Mouse (Mus musculus) embryo, embryonic 9.5 days (tissue): ENCODE data around the gene Copz1.
"Not testable (repeated sequence)": the region's sequence is repeated elsewhere in the genome, so short reads cannot be mapped to it uniquely, and the experiment has no call there.

Source experiments
- DNase-seq: peaks from one replicate; pipeline ENCODE4 v3.0.0-alpha.2; 2017; ENCODE audit errors: extremely low spot score

Copz1 gene

DNA sequence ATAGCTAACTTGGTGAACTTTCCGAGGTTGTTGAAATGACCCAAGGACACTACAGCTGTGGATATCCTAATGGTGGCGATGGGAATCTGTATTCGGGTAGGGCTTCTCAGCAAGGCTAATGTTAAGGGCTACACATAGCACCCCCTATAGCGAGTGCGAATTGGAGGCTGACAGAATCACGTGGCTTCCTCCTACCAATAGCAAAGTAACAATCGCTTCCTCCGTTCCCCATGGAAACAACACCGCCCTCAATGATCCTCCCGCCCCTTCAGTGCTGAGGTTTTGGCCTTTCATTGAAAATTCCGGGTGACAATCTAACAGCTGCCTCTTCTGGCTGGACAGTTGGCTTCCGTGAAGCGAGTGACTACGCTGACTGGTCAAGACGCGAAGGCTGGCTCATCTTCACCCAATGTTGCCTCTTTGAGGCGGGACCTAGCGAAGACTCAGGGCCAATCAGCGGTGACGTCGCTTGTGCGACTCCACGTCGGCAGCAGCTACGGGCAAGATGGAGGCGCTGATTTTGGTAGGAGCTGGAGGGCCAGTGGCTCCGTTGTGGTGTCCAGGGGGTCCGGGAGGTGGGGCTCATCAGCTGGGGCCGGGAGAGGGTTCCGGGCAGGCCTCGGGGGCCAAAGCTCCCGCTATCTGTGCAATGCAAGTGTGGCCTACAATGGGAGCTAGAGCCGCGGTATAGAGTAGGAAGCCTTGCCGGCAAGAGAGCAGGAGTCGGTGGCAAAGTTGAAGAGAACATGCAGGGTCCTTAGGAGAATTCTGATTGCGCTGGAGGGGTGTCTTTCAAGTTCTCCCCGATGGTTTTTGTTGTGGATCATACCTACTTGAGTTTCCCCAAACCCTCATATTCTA, at the start of gene Copz1:
Gene Copz1, plus strand, starts transcription at position 296 of the 861 bp plus-strand sequence.
- DNase-seq = peak; percentile 93

GRCm38 (mm10) chr15:103224161-103224560, 48.4 kb upstream of the Copz1 start:
- DNase-seq = no peak

DNA sequence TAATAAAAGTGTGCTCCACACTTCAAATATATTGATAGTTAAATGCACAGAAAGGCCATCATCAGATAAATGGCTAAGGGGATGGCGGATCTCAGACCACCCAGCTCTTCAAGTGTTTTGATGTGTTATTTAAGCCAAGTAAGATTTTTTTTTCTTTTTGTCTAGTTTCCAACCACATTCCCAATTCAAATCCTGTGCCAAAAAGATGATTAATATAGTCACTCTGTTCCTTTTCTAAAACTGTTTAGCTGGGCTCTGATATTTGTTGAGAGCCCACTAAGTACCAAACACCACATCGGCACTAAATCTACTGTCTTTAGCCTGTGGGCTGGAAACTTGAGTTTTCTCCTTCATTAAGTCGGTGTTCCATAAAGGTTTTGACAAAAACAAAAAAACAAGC, 45.5 kb upstream of the Copz1 start:
- no peak for DNase-seq

- DNase-seq = no peak
Measured at GRCm38 (mm10) chr15:103227572-103227971, 44.9 kb upstream of the Copz1 start.

GRCm38 (mm10) chr15:103228904-103229303, 43.6 kb upstream of the Copz1 start:
- no peak for DNase-seq

DNA sequence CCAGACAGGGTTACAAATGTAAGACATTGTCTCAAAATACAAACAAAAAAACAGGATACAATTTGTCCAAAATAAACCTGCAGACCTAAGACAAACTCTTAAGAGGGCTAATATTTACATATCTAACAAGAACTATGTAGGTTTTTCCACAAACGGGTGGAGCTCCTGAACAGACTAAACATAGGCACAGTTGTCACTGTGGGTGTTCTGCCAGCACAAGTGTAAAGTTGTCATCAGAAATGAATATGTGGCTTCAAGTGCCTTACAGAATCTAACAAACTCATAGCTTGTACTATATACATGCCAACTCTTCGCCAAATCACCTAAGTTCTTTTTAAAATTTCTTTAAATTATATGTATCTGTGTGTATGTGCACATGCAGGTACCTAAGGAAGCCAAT, 39.4 kb upstream of the Copz1 start:
- DNase-seq = no peak

DNA sequence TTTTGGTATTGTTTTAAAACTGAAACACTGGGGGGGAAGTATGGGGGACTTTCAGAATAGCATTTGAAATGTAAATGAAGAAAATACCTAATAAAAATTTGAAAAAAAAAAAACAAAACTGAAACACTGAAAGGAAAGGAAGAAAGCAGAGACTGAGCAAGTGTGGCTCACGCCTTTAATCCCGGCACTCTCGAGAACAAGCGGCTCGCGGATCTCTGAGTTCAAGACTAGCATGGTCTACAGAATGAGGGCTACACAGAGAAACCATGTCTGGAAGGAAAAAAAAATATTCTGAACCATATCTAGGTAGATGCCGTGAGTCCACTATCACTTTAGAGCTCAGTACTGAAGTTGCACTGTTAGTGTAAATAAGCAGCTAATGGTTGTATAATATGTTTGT, 35.2 kb upstream of the Copz1 start:
- DNase-seq = no peak

DNA sequence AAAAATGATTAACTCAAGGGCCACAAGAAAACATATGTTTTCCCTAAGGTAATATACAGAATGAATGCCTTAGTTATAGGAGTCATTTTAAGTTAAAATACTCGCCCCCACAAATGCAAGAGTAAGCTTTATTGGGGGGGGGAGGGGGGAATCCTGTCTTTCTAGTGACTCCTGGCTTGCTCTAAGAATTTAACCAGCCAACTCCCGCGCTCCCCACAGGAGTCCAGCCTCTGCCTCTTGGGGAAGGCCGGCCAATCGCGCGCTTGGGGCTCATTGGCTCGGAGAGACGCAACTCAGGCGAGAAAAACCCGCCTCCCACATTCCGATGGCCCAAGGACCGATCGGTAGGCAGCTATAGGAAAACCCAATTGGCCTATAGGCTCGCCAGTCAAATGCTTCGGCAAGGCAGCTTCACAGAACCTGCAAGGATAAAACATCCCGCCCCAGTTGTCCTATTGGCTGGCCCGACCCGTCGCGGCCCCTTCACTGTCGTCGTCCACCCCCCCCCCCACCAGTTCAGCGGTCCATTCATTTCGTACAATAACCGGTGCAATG, 33.3 kb upstream of the Copz1 start:
- peak; percentile 94 for DNase-seq

DNA sequence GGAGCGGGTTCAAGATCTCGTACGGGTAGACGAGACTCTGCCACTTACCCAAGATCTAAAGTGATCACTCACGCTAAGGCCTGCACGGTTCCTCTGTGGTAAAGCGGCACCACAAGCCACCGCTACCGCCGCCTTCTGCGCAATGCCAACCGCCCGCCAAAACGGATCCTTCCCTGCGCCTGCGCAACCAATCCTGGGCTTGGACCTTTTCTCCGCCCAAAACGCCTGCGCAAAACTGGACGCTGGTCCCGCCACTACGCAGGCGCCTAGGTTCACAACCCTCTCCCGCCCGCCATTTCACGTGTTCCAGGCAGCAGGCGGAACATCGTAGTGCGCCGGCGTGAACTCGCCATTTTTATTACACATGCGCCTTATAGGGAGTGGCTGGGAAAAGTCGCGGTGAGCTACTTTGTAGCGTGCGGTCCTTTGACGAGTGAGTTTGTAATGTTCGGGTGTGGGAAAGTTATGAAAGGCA, 32.8 kb upstream of the Copz1 start, which contains the start of gene Cbx5:
Gene Cbx5, minus strand, starts transcription at position 132 of the 475 bp plus-strand sequence.
- DNase-seq = peak; percentile 94

- DNase-seq = peak; percentile 94
Measured at GRCm38 (mm10) chr15:103240160-103241028, 32.1 kb upstream of the Copz1 start, which contains the start of gene Hnrnpa1. Hnrnpa1 (plus strand) TSS chr15:103240432.

DNA sequence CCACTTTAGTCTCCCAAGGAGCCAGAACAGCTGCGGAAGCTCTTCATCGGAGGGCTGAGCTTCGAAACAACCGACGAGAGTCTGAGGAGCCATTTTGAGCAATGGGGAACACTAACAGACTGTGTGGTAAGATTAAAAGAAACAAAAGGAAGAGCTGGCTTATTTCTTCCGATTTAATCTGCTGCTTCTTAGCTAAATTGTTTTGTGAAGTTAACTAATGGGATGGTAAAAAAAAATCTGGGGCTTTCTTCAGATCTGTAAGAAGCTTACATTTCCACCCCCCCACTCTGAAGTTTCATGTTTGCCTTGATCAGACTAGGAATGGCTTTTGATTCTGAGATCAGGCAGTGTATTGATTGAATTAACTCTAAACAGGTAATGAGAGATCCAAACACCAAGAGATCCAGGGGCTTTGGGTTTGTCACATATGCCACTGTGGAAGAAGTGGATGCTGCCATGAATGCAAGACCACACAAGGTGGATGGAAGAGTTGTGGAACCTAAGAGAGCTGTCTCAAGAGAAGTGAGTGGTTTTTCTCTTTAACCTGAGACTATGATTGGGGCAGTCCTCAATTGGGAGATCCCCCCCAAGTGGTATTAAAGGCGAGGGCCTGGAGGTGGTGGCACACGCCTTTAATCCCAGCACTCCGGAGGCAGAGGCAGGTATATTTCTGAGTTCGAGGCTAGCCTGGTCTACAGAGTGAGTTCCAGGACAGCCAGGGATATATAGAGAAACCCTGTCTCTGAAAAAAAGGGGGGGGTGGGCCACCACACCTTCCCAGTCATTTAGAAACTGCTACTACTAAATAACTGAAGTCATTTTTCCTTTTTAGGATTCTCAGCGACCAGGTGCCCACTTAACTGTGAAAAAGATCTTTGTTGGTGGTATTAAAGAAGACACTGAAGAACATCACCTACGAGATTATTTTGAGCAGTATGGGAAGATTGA, 31.2 kb upstream of the Copz1 start:
- DNase-seq = not testable (repeated sequence)

DNA sequence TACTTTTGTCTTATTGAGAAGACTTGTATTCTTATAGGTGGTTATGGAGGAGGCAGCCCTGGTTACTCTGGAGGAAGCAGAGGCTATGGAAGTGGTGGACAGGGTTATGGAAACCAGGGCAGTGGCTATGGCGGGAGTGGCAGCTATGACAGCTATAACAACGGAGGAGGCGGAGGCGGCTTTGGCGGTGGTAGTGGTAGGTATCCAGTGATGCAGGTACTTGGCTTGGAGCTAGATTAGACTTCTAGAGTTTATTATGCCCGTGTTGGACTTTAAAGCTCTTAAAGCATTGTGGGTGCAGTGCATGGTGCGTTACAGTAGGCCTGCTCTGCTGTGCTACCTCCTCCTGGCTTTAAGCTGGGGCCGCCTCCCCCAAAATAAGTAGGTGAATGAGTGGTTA, 29.6 kb upstream of the Copz1 start:
- no peak for DNase-seq

DNA sequence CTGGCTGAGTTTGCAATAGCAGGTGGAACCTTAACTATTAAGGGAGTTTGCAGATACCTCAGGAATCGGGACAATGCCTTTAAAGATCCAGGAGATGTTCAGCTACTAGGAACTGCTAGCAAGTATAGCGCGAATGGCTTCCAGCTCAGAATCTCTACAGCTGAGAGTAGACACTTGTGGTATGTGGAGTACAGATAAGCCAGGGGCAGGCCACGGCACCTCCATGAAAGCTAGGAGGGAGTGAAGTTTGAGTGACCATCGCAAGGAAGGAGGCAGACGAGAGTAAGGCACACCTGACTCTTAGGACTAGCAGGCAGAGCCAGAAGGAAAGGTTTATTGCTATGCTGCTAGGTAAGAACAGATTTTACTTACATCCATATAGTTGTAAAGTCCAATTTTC, 26.9 kb upstream of the Copz1 start:
- no peak for DNase-seq

DNA sequence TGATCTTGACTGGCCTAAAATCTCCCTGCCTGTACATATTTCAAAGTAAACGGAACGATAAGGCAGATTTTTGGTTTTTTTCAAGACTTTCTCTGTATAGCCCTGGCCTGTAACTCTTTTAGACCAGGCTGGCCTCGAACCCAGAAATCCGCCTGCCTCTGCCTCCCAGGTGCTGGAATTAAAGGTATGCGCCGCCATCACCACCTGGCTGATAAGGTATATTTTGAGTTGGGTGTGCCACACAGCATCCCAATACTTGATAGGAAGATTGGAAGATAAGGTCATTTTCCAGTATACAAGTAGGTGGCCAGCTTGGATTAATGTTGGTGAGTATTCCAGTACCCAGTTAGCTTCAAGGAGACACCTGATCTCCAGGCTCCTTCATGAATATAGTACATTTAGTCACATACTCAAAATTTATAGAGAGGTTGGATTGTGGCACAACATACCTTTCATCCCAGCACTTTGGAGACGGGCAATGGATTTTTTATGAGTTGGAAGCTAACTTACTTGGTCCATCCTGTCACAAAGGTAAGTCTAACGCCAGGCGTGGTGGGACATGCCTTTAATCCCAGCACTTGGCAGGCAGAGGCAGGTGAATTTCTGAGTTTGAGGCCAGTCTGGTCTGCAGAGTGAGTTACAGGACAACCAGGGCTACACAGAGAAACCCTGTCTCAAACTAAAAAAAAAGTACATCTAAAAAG, 25.3 kb upstream of the Copz1 start:
- DNase-seq = no peak

DNA sequence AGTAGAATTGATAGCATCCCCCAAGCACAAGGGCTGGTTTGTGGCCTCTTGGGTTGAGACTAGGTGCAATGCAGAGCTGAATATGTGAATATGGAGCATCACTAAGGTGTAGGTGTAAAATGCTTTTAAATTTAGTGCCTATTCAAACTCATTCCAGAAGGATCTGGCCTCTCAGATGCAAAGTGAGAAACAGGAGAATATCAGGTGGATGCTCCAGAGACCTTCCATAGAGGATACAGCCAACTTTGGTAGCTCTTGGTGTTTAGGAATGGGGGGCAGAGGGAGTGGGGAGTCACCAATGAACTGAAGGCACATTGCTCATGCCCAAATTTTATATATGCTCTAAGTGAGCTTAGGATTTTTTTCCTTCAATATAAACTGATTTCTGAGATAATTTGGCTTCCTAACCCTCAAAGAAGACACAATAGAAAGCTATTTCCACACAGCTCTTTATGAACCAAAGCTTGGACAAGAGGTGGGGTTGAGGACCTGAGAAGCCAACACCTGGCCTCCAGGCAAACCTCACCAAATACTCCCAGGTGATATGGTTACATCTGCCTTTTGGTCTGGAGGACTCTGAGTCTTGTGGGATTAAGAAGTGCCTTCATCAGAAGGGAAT, 24.6 kb upstream of the Copz1 start:
- DNase-seq = no peak

DNA sequence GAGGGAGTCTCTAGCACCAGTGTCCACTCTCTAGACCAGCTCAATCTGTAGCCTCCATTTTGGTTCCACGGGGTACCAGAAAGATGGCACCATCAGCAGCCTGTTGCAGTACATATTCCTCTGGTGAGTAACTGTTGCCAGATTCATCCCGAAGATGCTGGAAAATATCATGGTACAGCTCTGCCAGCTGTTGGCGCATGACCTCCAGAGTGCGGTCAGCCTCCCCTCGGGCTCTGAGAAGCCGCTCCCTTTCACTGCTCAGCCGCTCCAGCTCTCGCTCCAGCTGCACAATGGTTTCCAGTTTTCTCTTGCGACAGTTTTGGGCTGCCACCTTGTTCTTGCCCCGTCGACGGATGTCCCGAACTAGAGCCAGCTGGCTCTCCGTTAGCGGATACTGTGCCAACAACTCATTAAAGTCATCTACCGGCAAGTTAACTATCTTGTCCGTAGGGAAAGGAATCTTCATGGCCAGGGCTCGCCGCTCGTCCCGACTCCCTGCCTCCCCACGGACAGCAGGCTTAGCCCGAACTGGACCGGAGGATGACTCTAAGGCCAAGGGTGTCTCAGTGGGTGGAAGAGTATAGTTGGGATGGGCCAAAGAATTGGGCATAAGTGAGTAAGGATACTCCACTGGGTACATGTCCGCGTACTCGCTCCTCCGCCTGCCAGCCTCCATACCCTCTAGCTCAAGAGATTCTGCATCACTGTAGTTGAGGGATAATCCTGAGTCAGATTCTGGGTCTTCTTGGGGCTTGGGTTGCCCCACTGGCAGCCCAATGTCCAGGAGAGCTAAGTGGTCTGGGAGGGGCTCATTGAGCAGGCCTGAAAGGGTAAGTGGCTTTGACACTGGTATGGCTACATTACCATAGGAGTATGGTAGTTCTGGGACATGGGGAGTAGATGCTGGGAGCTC, 23.9 kb upstream of the Copz1 start:
- DNase-seq = no peak

GRCm38 (mm10) chr15:103249511-103249910, 23.0 kb upstream of the Copz1 start:
- not testable (repeated sequence) for DNase-seq

DNA sequence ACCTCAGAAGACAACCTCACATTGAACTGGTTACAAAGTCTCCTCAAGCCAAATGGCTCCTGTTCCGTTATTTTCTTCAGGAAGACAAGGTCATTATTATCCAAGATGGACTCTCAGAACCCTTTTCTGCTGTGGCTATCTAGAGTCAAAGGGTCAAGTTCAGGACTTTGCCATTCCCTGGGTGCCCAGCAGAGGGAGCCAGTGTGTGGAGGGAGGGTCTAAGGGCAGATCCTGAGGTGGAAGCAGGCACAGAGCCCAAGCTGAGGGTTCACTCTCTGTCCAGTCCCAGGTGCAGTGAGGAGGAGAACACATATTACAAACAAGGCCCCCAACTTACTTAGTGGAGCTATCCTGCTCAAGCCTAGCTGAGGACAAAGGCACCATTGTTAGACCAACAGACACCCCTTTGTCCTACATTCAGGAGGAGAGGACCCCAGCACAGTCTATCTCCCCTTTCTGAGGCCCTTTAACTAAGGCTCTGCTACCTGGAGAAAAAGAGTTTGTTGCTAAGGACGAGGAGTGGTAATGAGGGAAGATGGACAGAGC, 22.2 kb upstream of the Copz1 start:
- peak; percentile 83 for DNase-seq
